Mouse (Mus musculus): ENCODE results near the gene Helz2.

Helz2 gene

GRCm38 (mm10) chr2:181241602-181242313 lies at the start of gene Helz2:
Helz2 (minus strand) TSS chr2:181242027.
- DNase-seq (ENCODE audit: low read depth, low spot score), result no peak

DNA sequence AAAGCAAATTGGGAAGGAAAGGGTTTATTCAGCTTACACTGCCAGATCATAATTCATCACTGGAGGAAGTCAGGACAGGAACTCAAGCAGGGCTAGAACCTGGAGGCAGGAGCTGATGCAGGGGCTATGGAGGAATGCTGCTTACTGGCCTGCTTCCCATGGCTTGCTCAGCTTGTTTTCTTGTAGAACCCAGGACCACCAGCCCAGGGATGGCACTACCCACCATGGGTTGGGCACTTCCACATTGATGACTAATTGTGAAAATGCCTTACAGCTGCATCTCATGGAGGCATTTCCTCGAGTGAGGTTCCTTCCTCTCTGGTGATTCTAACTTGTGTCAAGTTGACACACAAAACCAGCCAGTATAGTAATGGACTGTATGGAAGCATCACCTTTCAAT lies 49.1 kb upstream of the Helz2 start:
- DNase-seq (ENCODE audit: low read depth, low spot score), result no peak

GRCm38 (mm10) chr2:181288691-181289090 lies 46.9 kb upstream of the Helz2 start:
- no peak for DNase-seq (ENCODE audit: low read depth, low spot score)

DNA sequence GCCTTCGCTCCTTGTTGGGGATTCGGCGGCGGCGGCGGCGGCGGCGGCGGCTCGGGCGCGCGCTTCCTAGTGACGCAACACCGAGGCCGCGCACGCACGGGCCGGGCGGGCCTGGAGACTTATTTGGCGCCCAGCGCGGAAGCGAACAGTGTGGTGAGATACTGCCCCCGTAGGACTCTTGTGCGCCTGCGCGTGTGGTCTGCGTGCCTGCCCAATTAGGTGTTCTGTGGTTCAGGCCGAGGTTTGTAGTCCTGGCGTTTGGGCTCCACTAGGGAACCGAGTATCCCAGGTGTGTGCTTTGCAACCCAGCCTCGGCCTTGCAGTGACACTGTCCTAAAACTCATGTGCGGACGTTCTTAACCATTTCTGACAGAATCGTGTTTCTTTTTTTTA lies 46.1 kb upstream of the Helz2 start, which contains the start of gene Gmeb2:
Gmeb2 (minus strand) TSS at position 78 of the 393 bp plus-strand sequence.
- DNase-seq (ENCODE audit: low read depth, low spot score), result peak; percentile 98

- peak; percentile 70 for DNase-seq (ENCODE audit: low read depth, low spot score)
These were observed 45.6 kb upstream of the Helz2 start for GRCm38 (mm10) chr2:181287338-181287957.

DNA sequence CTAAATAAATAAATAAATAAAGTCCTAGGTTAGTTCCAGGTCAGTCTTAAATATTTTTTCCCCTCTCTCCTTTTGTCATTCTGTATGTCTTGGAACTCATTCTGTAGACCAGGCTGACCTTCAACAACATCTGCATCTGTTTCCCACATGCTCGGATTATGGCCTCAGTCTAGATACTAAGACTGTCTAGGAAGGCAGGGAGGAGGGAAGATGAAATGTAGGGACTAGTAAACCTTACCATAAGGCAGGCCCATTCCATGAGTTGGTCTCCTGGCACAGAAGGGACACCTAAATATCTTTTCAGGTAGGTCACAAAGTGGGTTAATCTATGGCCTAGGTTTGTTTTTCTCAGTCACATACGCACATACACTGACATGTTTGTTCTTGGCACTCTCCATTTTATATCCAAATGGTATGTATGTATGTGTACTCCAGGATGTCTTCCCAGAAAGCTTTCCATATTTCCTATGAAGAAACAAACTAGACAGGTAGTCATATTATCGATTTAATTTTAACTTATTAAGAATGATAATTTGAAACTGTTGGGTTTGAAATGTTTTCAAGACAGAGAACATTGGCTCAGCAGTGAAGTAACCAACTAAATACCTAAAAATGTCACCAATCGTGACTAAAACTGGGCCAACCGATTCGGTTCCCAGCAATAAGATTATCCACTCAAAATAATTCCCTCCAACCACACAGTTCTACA lies 45.0 kb upstream of the Helz2 start:
- no peak for DNase-seq (ENCODE audit: low read depth, low spot score)

- DNase-seq (ENCODE audit: low read depth, low spot score), result no peak
These were observed 38.1 kb upstream of the Helz2 start for GRCm38 (mm10) chr2:181279968-181280367.

DNA sequence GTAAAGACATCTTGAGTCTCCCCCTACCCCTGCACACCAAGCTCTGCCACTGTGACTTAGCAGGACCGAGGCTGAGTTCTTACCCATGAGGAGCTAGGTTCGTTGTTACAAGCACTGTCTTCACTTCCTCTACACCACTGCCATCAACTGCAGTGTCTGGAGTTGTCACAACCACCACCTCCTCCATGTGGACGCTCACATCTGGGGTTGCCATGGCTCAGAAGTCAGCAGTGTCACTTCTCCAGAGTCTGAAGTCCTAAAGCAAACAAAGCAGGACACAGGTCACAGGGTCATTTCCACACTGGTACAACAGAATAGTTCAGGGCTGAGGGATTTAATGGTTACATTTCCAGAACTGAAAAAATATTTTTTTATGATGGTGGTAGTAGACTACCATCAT lies 36.0 kb upstream of the Helz2 start:
- no peak for DNase-seq (ENCODE audit: low read depth, low spot score)

DNA sequence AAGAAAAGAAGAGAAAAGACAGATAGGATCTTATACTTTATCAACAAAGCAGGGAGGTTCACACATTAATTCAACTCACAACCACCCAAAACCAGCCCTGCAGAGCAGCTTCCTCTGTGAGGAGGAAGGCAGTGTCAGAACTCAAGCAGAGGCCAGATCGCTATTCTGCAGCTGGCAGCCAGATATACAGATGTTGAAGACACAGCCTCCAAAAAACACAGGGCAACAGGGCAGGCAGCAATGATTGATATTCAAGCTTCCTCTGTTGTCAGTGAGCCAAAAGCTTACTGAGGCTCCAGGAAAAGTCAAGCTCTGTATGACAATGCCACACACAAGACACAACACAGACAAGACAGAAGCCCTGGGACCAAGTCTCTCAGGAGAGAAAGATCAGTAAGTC lies 34.9 kb upstream of the Helz2 start:
- no peak for DNase-seq (ENCODE audit: low read depth, low spot score)

DNA sequence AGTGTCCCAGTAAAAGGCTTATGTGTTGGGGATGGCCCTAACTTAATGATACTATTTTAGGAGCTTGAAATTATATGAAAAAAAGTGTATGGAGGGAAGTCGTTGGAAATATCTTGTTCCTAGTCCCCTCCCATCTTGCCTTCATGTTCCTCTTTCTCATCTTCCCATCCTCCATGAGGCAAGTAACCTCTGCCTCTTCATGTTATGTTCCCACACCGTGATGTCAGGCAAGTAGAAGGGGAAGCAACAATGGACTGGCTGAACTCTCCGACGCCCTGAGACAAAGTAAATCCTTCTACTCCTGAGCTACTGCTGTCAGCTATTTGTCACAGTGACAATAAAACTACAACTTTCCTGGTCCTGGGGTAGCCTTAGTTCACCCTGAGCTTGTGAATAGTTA lies 32.8 kb upstream of the Helz2 start:
- DNase-seq (ENCODE audit: low read depth, low spot score), result no peak

- no peak for DNase-seq (ENCODE audit: low read depth, low spot score)
These were observed 32.0 kb upstream of the Helz2 start for GRCm38 (mm10) chr2:181273829-181274228.

GRCm38 (mm10) chr2:181272092-181272491 lies 30.3 kb upstream of the Helz2 start:
- no peak for DNase-seq (ENCODE audit: low read depth, low spot score)

- no peak for DNase-seq (ENCODE audit: low read depth, low spot score)
These were observed 25.0 kb upstream of the Helz2 start for GRCm38 (mm10) chr2:181266839-181267238.

- no peak for DNase-seq (ENCODE audit: low read depth, low spot score)
These were observed 11.4 kb upstream of the Helz2 start for GRCm38 (mm10) chr2:181253248-181253647.

- DNase-seq (ENCODE audit: low read depth, low spot score), result no peak
These were observed 10.0 kb upstream of the Helz2 start for GRCm38 (mm10) chr2:181251841-181252240.

DNA sequence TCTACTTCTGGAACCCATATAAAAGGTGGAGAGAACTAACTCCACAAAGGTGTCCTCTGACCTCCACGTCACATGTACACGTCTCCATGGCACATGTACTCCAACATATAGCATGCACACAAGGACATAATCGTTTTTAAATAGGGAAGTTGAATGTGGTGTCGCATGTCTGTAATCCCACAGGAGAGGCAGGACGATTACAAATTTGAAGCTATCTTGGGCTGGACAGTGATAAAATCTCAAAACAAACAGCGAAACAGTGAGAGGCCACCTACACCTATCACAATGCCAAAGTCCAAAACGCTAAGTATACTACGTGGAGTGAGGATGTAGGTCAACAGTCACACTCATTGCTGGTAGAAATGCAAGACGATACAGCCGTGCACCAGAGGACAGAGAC lies 7.4 kb upstream of the Helz2 start:
- no peak for DNase-seq (ENCODE audit: low read depth, low spot score)

GRCm38 (mm10) chr2:181245031-181245430 lies 3.2 kb upstream of the Helz2 start:
- DNase-seq (ENCODE audit: low read depth, low spot score), result no peak

DNA sequence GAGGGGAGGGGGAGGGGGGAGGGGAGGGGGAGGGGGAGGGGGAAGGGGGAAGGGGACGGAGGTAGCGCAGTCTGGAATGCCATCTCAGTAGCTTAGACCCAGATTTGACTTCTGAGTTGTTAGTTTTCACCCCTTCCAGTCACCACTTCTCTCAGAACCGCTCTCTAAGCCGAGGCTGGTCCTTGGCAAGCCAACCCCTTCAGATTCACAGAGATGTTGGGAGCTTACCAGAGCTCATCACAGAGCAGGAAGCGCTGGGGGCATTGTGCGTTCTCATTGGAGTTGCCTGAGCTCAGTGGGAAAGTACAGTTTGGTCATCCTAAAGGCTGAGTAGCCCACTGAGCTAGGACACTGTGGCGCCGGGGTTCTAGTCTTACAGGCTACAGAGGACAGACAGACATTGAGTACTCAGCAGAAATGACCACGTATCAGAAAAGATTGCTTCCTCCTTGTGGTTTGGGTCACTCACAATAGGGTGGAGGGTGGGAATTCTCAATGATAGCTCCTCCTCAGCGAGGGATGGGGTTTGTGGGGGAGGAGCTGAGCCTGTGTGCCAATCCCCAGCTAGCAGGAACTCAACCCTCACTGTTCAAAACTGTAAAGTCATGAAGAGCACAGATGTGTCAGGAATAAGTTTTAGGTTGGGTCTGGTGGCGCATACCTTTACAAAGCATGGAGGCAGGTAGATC lies 2.0 kb upstream of the Helz2 start:
- DNase-seq (ENCODE audit: low read depth, low spot score), result no peak

DNA sequence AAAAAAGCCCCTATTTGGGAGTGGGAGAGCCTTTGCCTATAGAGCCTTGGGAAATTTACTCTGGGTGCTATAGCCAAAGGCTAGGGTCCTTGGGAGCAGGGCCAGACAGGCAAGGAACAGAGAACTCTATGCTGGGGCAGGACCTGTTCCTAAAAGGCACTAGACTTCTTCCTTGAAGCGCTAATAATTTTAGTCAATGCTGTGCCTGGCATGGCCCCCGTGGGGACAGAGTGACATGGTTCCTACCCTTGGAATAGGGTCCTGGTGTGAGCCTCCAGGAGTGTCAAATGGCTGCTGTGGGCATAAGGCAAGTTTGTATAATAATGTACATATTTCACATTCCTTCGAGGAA lies 463 bp upstream of the Helz2 start:
- no peak for DNase-seq (ENCODE audit: low read depth, low spot score)

DNA sequence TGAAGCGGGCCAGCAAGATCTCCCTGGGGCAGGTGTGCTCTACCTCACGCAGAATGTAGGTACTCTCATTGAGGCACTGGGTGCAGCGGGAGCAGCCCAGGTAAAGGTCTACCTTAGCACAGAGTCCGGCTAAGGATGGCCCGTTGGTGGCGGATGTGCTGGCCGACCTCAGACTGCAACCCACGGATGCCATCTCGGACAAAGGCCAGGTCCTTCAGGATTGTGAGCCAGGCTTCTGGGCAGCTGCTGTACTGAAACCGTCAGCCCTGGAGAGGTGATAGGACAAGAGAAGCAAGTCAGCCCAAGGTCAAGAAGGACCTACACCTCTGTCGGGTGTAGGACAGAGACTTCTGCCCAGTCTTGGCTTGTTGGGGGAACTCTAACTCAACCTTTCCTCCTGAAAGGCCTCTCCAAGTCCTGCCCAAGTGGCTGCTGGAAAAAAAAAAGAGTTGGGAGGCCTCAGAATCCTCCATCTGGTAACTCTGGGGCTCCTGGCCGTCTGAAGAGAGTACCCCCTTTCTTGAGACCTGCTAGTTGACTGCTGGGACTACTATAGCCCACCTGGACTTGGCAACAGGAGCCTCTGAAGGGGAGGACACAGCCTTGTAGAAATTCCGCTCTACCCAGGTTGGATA lies 904 bp downstream of the Helz2 start:
- DNase-seq (ENCODE audit: low read depth, low spot score), result no peak

GRCm38 (mm10) chr2:181239261-181239660 lies 2.6 kb downstream of the Helz2 start:
- DNase-seq (ENCODE audit: low read depth, low spot score), result no peak

GRCm38 (mm10) chr2:181238861-181239260 lies 3.0 kb downstream of the Helz2 start:
- no peak for DNase-seq (ENCODE audit: low read depth, low spot score)

Data from forelimb bud, embryonic 11.5 days (tissue).